Mouse (Mus musculus) C2C12 (cell line): Measurements from ENCODE around the gene Fcrl1. TPM values are rescaled to one million over a fixed set of nuclear protein-coding genes. Genes with fewer than 3 reads are reported as not detected.

ENCODE experiments used
- H3K27me3 ChIP-seq: one replicate; pipeline ENCODE4 v1.6.1; 2011; ENCODE audit not compliant: control insufficient read depth, insufficient read depth, insufficient read length
- H3K36me3 ChIP-seq: one replicate; pipeline ENCODE4 v1.6.1; 2011; ENCODE audit not compliant: control insufficient read depth, insufficient read depth
- H3K4me3 ChIP-seq: one replicate; pipeline ENCODE4 v1.5.1; 2011; ENCODE audit warnings: mild to moderate bottlenecking, control low read depth; ENCODE audit not compliant: poor library complexity, insufficient read depth, severe bottlenecking
- H3K79me2 ChIP-seq: one replicate; pipeline ENCODE4 v1.6.1; 2011; ENCODE audit not compliant: control insufficient read depth, insufficient read depth
- H3K79me3 ChIP-seq: one replicate; pipeline ENCODE4 v1.6.1; 2011; ENCODE audit warnings: low read depth, control low read depth
- H3ac ChIP-seq: one replicate; pipeline ENCODE3; 2011; ENCODE audit warnings: low read depth; ENCODE audit not compliant: control insufficient read depth, insufficient read length
- CEBPB ChIP-seq: IDR thresholded peaks from one replicate; pipeline ENCODE4 v1.6.1; 2011; ENCODE audit warnings: low read depth, mild to moderate bottlenecking, control low read depth, moderate library complexity
- CTCF ChIP-seq: IDR thresholded peaks from one replicate; pipeline ENCODE4 v1.5.1; 2011; ENCODE audit not compliant: control insufficient read depth, insufficient read depth, insufficient read length
- FOSL1 ChIP-seq: IDR thresholded peaks from one replicate; pipeline ENCODE4 v1.8.0; 2011; ENCODE audit warnings: mild to moderate bottlenecking, low read length; ENCODE audit not compliant: poor library complexity, insufficient read depth, severe bottlenecking
- MAX ChIP-seq: IDR thresholded peaks from one replicate; pipeline ENCODE4 v1.6.1; 2011; ENCODE audit warnings: mild to moderate bottlenecking, control low read depth
- MYOD1 ChIP-seq: IDR thresholded peaks from one replicate; pipeline ENCODE4 v1.6.1; 2011; ENCODE audit warnings: low read depth; ENCODE audit not compliant: control insufficient read depth, insufficient read length
- MYOG ChIP-seq: IDR thresholded peaks from one replicate; pipeline ENCODE4 v1.6.1; 2011; ENCODE audit not compliant: control insufficient read depth, insufficient read length; ENCODE audit errors: extremely low read depth
- USF1 ChIP-seq: IDR thresholded peaks from one replicate; pipeline ENCODE4 v1.6.1; 2011; ENCODE audit warnings: low read depth, mild to moderate bottlenecking, control low read depth, moderate library complexity
- polyA plus RNA-seq: library from polyadenylated mRNA; unstranded; fragments of >200 nt; fragmentation: generic; extraction: Trizol; gene quantifications from one replicate; pipeline ENCODE4 v1.2.1, GENCODE M21; 2012; ENCODE audit warnings: missing spikeins

The Fcrl1 gene
- polyA plus RNA-seq, 1 experiment, result not detected

DNA sequence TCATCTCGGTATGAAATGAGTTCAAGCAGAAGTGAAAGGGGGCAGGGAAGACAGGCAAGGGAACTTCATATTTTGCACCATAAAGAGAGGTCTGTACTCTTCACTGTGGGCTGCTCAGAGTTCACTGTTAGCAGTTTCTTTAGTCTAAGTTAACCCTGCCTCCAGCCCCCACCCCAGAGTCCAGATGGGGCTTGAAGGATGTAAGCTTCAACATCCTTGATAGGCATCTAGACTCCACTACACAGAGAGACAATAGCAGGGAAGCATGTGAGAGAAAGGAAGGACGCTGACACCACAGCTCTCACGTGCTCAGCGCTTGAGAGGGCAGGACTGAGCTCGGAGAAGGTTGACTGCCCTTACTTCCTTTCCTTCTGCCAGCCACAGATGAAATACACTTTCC is 25.1 kb downstream of the Fcrl1 start:
- Histone ChIP-seq H3K27me3 (no peaks in the 10 kb centered on the region), H3K36me3 (no peaks in the 10 kb centered on the region), H3ac (no peak overlapping the region), H3K4me3 (no peak overlapping the region), H3K79me2 (no peaks in the 10 kb centered on the region), H3K79me3 (no peaks in the 10 kb centered on the region)
- TF ChIP-seq MYOG, result no peak
- TF ChIP-seq CEBPB, result no peak
- TF ChIP-seq MAX, result no peak
- TF ChIP-seq FOSL1, result no peak
- TF ChIP-seq USF1, result no peak
- TF ChIP-seq CTCF, result no peak
- no peak for TF ChIP-seq MYOD1

DNA sequence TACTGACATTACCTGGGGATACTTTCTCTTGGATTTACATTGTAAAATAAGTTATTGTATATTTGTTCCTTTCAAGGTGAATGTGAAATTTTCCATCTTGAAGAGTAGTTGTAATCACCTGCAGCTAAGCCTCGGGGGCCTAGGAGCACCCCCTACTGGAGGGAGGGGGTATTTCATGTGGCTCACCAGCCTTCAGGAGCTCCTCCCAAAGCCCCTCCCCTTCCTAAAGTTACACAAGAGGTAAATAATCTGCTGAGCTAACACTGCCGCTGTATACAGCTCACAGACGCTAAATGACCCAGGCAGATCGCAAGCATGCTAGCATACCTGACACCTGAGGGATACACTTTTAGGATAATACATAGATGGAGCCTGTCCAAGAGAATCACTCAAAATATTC is 32.0 kb downstream of the Fcrl1 start:
- Histone ChIP-seq H3K36me3 (no peaks in the 10 kb centered on the region), H3K4me3 (no peak overlapping the region), H3K79me3 (no peaks in the 10 kb centered on the region), H3ac (no peak overlapping the region), H3K27me3 (no peaks in the 10 kb centered on the region), H3K79me2 (no peaks in the 10 kb centered on the region)
- TF ChIP-seq FOSL1 (no peak), MYOG (no peak), CEBPB (no peak), USF1 (no peak), MAX (no peak), CTCF (no peak), MYOD1 (no peak)

DNA sequence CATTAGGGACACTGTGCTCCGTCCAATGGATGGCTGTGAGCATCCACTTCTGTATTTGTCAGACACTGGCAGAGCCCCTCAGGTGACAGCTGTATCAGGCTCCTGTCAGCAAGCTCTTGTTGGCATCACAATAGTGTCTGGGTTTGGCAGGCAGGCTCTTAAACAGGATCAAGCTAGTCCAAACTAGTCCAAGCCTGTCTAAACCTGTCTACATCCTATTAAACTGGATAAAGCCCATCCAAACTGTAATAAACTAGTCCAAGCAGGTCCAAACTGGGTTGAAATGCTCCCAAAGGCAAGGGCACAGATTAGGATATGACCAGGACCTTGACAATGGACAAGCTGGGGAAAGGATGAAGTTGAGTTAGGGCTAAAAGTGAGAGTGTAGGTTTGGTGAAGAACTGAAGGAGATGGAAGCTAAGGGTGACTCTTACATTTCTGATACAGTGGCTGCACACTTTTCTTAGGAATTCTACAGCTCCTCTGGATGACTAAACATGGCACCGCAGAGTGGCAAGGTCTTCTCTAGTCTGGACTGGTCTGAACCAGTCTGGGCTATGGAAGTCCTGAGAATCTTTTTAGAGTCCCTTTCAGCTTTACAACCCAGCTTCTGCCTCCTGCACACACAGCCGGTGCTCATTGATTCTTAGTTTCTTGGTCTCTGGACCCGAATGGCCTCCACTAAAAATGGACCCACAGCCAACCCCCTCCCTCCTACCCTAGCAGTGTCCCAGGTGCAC is 33.2 kb downstream of the Fcrl1 start:
- Histone ChIP-seq H3K79me3 (no peaks in the 10 kb centered on the region), H3ac (no peak overlapping the region), H3K27me3 (no peaks in the 10 kb centered on the region), H3K79me2 (no peaks in the 10 kb centered on the region), H3K36me3 (no peaks in the 10 kb centered on the region), H3K4me3 (no peak overlapping the region)
- TF ChIP-seq MAX (no peak), MYOD1 (no peak), USF1 (no peak)

DNA sequence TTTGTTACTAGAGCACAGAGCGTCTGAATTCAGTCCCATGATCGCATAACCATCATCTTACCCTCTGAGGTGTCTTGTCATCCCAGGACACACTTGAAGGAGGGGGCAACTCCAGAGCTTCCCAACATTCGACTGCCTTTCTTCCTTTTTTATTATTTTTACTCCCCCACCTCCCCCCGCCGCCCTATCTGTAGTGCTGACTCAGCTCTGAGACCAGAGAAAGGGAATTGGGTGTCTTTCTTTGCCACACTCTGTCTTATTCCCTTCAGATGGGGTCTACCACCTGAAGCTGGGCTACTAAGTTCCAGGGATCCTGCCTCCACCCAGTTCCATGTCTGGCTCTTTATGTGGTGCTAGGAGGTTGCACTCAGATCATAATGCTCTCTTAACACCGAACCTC is 34.4 kb downstream of the Fcrl1 start:
- H3ac ChIP-seq, result no peak overlapping the region
- no peaks in the 10 kb centered on the region for H3K79me2 ChIP-seq
- TF ChIP-seq FOSL1 (no peak), MYOD1 (no peak), CEBPB (no peak), MYOG (no peak), USF1 (no peak)
- no peaks in the 10 kb centered on the region for H3K36me3 ChIP-seq
- H3K79me3 ChIP-seq, result no peaks in the 10 kb centered on the region
- no peaks in the 10 kb centered on the region for H3K27me3 ChIP-seq
- no peak overlapping the region for H3K4me3 ChIP-seq

DNA sequence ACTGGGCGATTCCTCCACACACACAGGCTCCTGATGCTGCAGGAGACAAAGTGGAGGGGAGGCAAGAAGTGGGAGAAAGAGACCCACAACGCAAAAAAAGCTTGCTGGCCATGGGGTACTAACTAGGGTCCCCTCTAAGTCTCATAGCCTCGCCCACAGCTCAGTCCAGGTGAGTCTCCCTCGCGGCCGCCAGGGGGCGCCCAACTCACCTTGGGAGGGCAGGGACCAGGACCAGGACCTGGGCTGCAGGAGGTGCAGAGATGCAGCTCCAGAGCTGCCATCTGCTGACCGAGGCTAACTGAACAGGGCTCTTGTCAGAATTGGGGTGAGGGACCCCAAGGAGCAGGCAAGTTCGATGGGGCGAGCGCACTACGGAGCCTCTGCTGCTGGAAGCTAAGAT is 35.0 kb downstream of the Fcrl1 start:
- Histone ChIP-seq H3K79me2 (no peaks in the 10 kb centered on the region), H3K36me3 (no peaks in the 10 kb centered on the region), H3ac (no peak overlapping the region), H3K79me3 (no peaks in the 10 kb centered on the region), H3K4me3 (no peak overlapping the region), H3K27me3 (no peaks in the 10 kb centered on the region)
- TF ChIP-seq CEBPB (no peak), FOSL1 (no peak), CTCF (peak; percentile 29)

DNA sequence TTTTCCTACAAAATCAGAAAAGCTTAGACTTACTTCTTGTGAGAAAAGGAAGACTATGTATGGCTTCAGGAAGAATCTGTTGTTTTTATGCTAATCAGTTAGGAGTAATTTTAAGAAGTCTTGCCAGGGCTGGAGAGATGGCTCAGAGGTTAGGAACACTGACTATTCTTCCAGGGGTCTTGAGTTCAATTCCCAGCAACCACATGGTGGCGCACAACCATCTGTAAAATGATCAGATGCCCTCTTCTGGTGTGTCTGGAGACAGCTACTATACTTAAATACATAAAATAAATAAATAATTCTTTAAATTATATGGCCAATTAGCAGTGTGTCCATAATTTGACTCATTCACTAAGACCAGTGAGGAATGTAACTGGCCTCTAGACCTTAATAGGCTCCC is 44.5 kb downstream of the Fcrl1 start:
- Histone ChIP-seq H3ac (no peak overlapping the region), H3K79me2 (no peaks in the 10 kb centered on the region), H3K4me3 (no peak overlapping the region), H3K27me3 (no peaks in the 10 kb centered on the region), H3K36me3 (no peaks in the 10 kb centered on the region), H3K79me3 (no peaks in the 10 kb centered on the region)
- no peak for TF ChIP-seq MAX
- TF ChIP-seq CEBPB, result no peak
- TF ChIP-seq MYOD1, result no peak
- TF ChIP-seq CTCF, result no peak
- no peak for TF ChIP-seq FOSL1
- no peak for TF ChIP-seq MYOG
- TF ChIP-seq USF1, result no peak
